Mouse (Mus musculus) lung, adult 2 months (tissue): ENCODE data around the gene Dolk.

Experiments
- CTCF ChIP-seq: fragments of 200-500 bp; IDR thresholded peaks from 2 replicates; pipeline ENCODE4 v1.5.1; 2011; ENCODE audit warnings: mild to moderate bottlenecking, low read length, control low read depth; ENCODE audit not compliant: insufficient read depth
- POLR2A ChIP-seq: fragments of 200-500 bp; IDR thresholded peaks from 2 replicates; pipeline ENCODE4 v1.6.1; 2011; ENCODE audit warnings: low read depth, mild to moderate bottlenecking, control low read depth, low read length, borderline replicate concordance; ENCODE audit errors: extremely low read depth

- TF ChIP-seq CTCF (no peak), POLR2A (peak; percentile 81)
Measured at GRCm38 (mm10) chr2:30237199-30237880, 48.8 kb downstream of the Dolk start, which contains the start of gene Lrrc8a.
